Mouse (Mus musculus) lung, embryonic 15.5 days (tissue): ENCODE measurements around the gene Slc37a4. TPM values are rescaled to one million over a fixed set of nuclear protein-coding genes. Genes with fewer than 3 reads are reported as not detected.
"Not testable (repeated sequence)": the region's sequence is repeated elsewhere in the genome, so short reads cannot be mapped to it uniquely, and the experiment has no call there.

Experiments used
- ATAC-seq: fragments of 200-750 bp; cut with Nextera tagmentation; 2 replicates; pipeline ENCODE4 v1.8.0; 2017; ENCODE audit warnings: moderate number of reproducible peaks, borderline replicate concordance; ENCODE audit not compliant: low FRiP score, low TSS enrichment; ENCODE audit errors: extremely low read depth
- H3K27ac ChIP-seq: fragments of 300-500 bp; sonication (generic); 2 replicates; pipeline ENCODE4 v1.5.1; 2015; ENCODE audit warnings: moderate library complexity, mild to moderate bottlenecking, inconsistent platforms
- H3K27me3 ChIP-seq: fragments of 300-500 bp; sonication (generic); 2 replicates; pipeline ENCODE4 v1.6.1; 2015; ENCODE audit warnings: inconsistent platforms
- H3K36me3 ChIP-seq: fragments of 300-500 bp; sonication (generic); 2 replicates; pipeline ENCODE4 v1.6.1; 2015; ENCODE audit warnings: inconsistent platforms
- H3K4me1 ChIP-seq: fragments of 300-500 bp; sonication (generic); 2 replicates; pipeline ENCODE4 v1.6.1; 2015; ENCODE audit warnings: inconsistent platforms
- H3K4me2 ChIP-seq: fragments of 300-500 bp; sonication (generic); 2 replicates; pipeline ENCODE4 v1.6.1; 2015; ENCODE audit warnings: inconsistent platforms, mild to moderate bottlenecking, moderate library complexity
- H3K4me3 ChIP-seq: fragments of 300-500 bp; sonication (generic); 2 replicates; pipeline ENCODE4 v1.5.1; 2015; ENCODE audit warnings: mild to moderate bottlenecking, inconsistent platforms
- H3K9ac ChIP-seq: fragments of 300-500 bp; sonication (generic); 2 replicates; pipeline ENCODE4 v1.6.1; 2015; ENCODE audit warnings: inconsistent platforms
- H3K9me3 ChIP-seq: fragments of 300-500 bp; sonication (generic); 2 replicates; pipeline ENCODE4 v1.6.1; 2016; ENCODE audit warnings: inconsistent platforms
- WGBS: fragments of 180-500 bp; shearing (Covaris S2); methylation state at CpG from one replicate; pipeline ENCODE4 v1.1.7; 2015; 5-methylcytosine and 5-hydroxymethylcytosine counted together
- polyA plus RNA-seq: library from polyadenylated mRNA; unstranded; fragments of >200 nt; fragmentation: Nextera tagmentation; extraction: Ambion mirVana; gene quantifications from 2 replicates; pipeline ENCODE4 v1.2.1, GENCODE M21; 2015

Slc37a4 gene
- polyA plus RNA-seq, result 20.5 and 21.3 TPM in 2 replicates

DNA sequence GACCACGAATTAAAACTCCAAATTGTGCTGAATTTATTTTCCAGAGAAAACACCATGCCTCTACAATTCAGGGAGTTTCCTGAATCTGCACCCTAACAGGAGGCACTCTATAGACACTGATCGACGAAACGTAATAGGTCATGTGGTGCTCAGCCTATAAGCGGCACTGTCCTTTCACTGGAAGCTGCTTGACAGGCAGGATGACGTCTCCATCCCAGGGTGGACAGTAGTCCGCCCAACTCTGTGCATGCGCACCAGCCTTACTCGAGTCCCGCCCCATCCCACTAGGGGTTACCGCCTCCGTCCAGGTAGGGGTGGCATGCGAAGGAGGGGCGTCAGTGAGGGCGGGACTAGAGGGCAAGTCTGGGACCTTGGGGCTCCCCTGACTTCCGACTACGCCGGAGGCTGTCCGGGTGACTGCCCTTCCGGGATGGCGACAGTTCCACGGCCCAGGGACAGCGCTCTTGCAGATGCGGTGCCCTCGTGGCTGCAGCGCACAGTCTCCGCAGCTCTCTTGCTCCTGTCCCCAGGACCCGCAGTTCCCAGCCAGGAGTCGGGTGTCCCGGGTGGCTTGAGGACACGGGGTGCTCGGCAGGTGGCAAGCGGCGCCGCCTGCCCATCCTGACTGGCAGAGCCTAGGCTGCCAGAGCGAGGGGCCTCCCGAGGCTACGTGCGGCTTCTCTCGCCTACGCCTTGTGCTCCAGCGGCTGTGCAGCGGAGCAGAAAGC lies at the start of gene Slc37a4:
Gene Slc37a4 (plus strand): TSS at position 169 of the 728 bp plus-strand sequence.
- H3K9me3 ChIP-seq, result no peaks in the 10 kb centered on the region
- peaks cover 9% of the 10 kb centered on the region; the same call in 1 of the 2 replicates for H3K4me1 ChIP-seq
- peak within 1 kb of the TSS; percentile 57 for H3K4me3 ChIP-seq
- H3K9ac ChIP-seq, result peak within 1 kb of the TSS; percentile 65
- ATAC-seq, result peak; percentile 99
- H3K27ac ChIP-seq, result peak within 1 kb of the TSS; percentile 74
- H3K4me2 ChIP-seq, result peak within 1 kb of the TSS; percentile 85
- WGBS, result under 1% methylated on average over 43 of the region's 43 CpGs
- H3K27me3 ChIP-seq, result no peaks in the 10 kb centered on the region
- peaks cover 27% of the 10 kb centered on the region for H3K36me3 ChIP-seq

GRCm38 (mm10) chr9:44347166-44347565 lies 49.5 kb upstream of the Slc37a4 start:
- no peak overlapping the region for H3K9ac ChIP-seq
- H3K4me2 ChIP-seq, result no peak overlapping the region
- no peaks in the 10 kb centered on the region for H3K9me3 ChIP-seq
- no peak overlapping the region for H3K27ac ChIP-seq
- H3K4me3 ChIP-seq, result no peak overlapping the region
- peaks cover 16% of the 10 kb centered on the region for H3K4me1 ChIP-seq
- ATAC-seq, result no peak
- WGBS, result 90% methylated on average over 9 of the region's 9 CpGs
- H3K27me3 ChIP-seq, result no peaks in the 10 kb centered on the region
- H3K36me3 ChIP-seq, result peaks cover 58% of the 10 kb centered on the region

- Histone ChIP-seq H3K27ac (no peak overlapping the region), H3K4me2 (no peak overlapping the region), H3K4me3 (no peak overlapping the region), H3K4me1 (peaks cover 11% of the 10 kb centered on the region), H3K9ac (no peak overlapping the region), H3K27me3 (no peaks in the 10 kb centered on the region), H3K36me3 (peaks cover 63% of the 10 kb centered on the region), H3K9me3 (no peaks in the 10 kb centered on the region)
- ATAC-seq, result no peak
- WGBS, result 76% methylated on average over 4 of the region's 4 CpGs
These were observed 49.0 kb upstream of the Slc37a4 start for GRCm38 (mm10) chr9:44347621-44348020.

DNA sequence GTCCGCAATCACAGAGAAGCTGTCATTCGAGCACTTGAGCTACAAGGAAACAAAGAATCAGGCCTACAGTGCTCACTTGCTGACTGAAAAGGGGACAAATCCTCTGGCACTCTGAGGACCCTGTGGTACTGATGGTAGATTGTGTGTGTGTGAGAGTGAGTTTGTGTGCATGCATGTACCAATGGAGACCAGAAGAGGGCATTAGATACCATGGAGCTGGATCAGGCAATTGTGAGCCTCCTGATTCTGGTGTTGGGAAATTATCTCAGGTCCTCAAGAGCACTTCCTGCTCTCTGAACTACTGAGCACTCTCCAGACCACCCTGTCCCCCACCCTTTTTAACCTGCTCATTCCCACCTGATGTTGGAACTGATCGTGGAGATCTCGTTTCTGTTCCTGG lies 48.1 kb upstream of the Slc37a4 start:
- H3K36me3 ChIP-seq, result peaks cover 72% of the 10 kb centered on the region
- H3K4me3 ChIP-seq, result no peak overlapping the region
- no peak overlapping the region for H3K27ac ChIP-seq
- no peak overlapping the region for H3K4me2 ChIP-seq
- no peaks in the 10 kb centered on the region for H3K9me3 ChIP-seq
- no peak for ATAC-seq
- 95% methylated on average over 4 of the region's 4 CpGs for WGBS
- 0 out of 2 replicates have a peak, but pooled peaks cover 4% of the 10 kb centered on the region for H3K4me1 ChIP-seq
- no peaks in the 10 kb centered on the region for H3K27me3 ChIP-seq
- H3K9ac ChIP-seq, result no peak overlapping the region

GRCm38 (mm10) chr9:44351396-44351795 lies 45.3 kb upstream of the Slc37a4 start:
- Histone ChIP-seq H3K27ac (no peak overlapping the region), H3K4me3 (no peak overlapping the region), H3K9me3 (no peaks in the 10 kb centered on the region), H3K9ac (no peak overlapping the region), H3K27me3 (no peaks in the 10 kb centered on the region), H3K36me3 (peaks cover 93% of the 10 kb centered on the region), H3K4me2 (no peak overlapping the region), H3K4me1 (no peaks in the 10 kb centered on the region)
- 97% methylated on average over 4 of the region's 4 CpGs for WGBS
- no peak for ATAC-seq

DNA sequence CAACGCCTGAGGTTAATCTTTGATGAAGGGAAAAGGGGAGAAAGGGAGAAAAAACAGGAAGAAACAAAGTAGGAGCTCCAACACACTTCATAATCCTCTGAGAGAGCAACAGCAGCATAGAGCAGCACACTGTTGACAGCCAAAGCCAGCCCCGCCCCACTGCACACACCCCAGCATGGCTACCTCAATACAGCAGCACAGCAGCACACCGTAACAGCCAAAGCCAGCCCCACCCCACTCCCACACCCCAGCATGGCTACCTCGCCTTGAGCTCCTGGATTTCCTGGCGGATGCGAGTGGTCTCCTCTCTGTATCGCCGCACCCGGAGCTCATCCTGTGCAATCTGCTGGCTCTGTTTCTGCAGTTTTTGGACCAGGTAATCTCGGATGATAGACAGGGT lies 44.3 kb upstream of the Slc37a4 start:
- H3K4me2 ChIP-seq, result no peak overlapping the region
- H3K27ac ChIP-seq, result no peak overlapping the region
- 87% methylated on average over 10 of the region's 10 CpGs for WGBS
- H3K4me1 ChIP-seq, result no peaks in the 10 kb centered on the region
- no peaks in the 10 kb centered on the region for H3K27me3 ChIP-seq
- no peak for ATAC-seq
- no peak overlapping the region for H3K9ac ChIP-seq
- H3K9me3 ChIP-seq, result no peaks in the 10 kb centered on the region
- H3K36me3 ChIP-seq, result peaks cover 93% of the 10 kb centered on the region
- H3K4me3 ChIP-seq, result no peak overlapping the region

GRCm38 (mm10) chr9:44353142-44353541 lies 43.5 kb upstream of the Slc37a4 start:
- no peak overlapping the region for H3K27ac ChIP-seq
- H3K9me3 ChIP-seq, result no peaks in the 10 kb centered on the region
- WGBS, result 83% methylated on average over 6 of the region's 6 CpGs
- no peak overlapping the region for H3K4me3 ChIP-seq
- H3K36me3 ChIP-seq, result peaks cover 92% of the 10 kb centered on the region
- no peak overlapping the region for H3K9ac ChIP-seq
- H3K4me1 ChIP-seq, result no peaks in the 10 kb centered on the region
- no peaks in the 10 kb centered on the region for H3K27me3 ChIP-seq
- H3K4me2 ChIP-seq, result no peak overlapping the region
- ATAC-seq, result no peak

GRCm38 (mm10) chr9:44357207-44357606 lies 39.4 kb upstream of the Slc37a4 start:
- Histone ChIP-seq H3K27ac (no peak overlapping the region), H3K9ac (no peak overlapping the region), H3K4me1 (peaks cover 9% of the 10 kb centered on the region; the same call in 1 of the 2 replicates), H3K27me3 (no peaks in the 10 kb centered on the region), H3K9me3 (no peaks in the 10 kb centered on the region), H3K4me3 (no peak overlapping the region), H3K4me2 (no peak overlapping the region), H3K36me3 (peaks cover 69% of the 10 kb centered on the region)
- 63% methylated on average over 4 of the region's 4 CpGs for WGBS
- ATAC-seq, result no peak

GRCm38 (mm10) chr9:44361190-44361917 lies 35.3 kb upstream of the Slc37a4 start, which contains the start of gene Vps11:
Gene Vps11 (minus strand): TSS chr9:44361670.
- Histone ChIP-seq H3K36me3 (peaks cover 28% of the 10 kb centered on the region), H3K4me2 (peak within 1 kb of the TSS; percentile 76), H3K27me3 (no peaks in the 10 kb centered on the region), H3K27ac (peak within 1 kb of the TSS; percentile 48), H3K9ac (peak within 1 kb of the TSS; percentile 67), H3K4me3 (peak within 1 kb of the TSS; percentile 70), H3K4me1 (peaks cover 9% of the 10 kb centered on the region; the same call in 1 of the 2 replicates), H3K9me3 (no peaks in the 10 kb centered on the region)
- under 1% methylated on average over 44 of the region's 44 CpGs for WGBS
- peak; percentile 95 for ATAC-seq

GRCm38 (mm10) chr9:44361931-44362330 lies 34.7 kb upstream of the Slc37a4 start:
- H3K9ac ChIP-seq, result peak overlapping the region; percentile 67; the same call in 1 of the 2 replicates
- H3K4me3 ChIP-seq, result peak overlapping the region; percentile 70
- peak overlapping the region; percentile 76 for H3K4me2 ChIP-seq
- H3K27ac ChIP-seq, result peak overlapping the region; percentile 48; the same call in 1 of the 2 replicates
- H3K27me3 ChIP-seq, H3K4me1 ChIP-seq, H3K9me3 ChIP-seq: not testable (repeated sequence)
- peak; percentile 36 for ATAC-seq
- H3K36me3 ChIP-seq, result peaks cover 22% of the 10 kb centered on the region
- WGBS, result 42% methylated on average over 4 of the region's 4 CpGs

DNA sequence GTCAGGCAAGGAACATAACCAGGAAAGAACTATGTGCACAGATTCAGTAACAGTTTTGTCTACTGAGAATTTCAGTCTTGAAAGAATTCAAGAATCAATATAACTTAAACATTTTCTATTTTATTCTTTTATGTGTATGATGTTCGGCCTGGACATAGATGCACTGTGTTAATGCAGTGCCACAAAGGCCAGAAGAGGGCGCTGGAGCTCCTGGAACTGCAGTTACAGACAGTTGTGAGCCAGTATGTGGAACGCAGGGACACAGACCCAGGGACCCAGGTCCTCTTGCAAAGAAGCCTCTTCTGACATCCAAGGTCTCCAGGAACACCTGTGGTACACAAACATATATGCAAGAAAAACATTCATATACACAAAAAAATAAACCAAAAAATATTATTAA lies 32.2 kb upstream of the Slc37a4 start:
- Histone ChIP-seq H3K9me3 (no peaks in the 10 kb centered on the region), H3K9ac (no peak overlapping the region), H3K4me3 (no peak overlapping the region), H3K27me3 (no peaks in the 10 kb centered on the region), H3K4me1 (peaks cover 9% of the 10 kb centered on the region; the same call in 1 of the 2 replicates), H3K36me3 (peaks cover 3% of the 10 kb centered on the region; the same call in 1 of the 2 replicates), H3K4me2 (no peak overlapping the region), H3K27ac (no peak overlapping the region)
- 60% methylated on average over 3 of the region's 3 CpGs for WGBS
- no peak for ATAC-seq

DNA sequence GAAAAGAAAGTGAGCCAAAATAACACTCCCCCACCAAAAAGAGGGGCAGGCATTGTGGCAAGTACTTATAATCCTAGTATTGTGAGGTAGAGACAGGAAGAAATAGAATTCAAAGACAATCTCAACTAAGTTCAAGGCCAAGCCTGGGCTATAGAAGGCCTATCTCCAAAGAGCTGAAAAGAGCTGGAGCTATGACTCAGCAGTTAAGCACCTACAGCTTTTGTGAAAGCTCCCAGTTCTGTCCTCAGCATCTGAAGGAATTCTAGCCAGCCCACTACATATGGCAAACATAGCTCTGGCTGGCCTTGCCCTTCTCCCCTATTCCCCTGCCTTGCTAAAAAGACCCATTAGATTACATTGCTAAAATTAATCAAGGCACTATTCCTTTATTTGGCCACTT lies 23.3 kb upstream of the Slc37a4 start:
- H3K9me3 ChIP-seq, result no peaks in the 10 kb centered on the region
- no peak overlapping the region for H3K27ac ChIP-seq
- no peak for ATAC-seq
- no peaks in the 10 kb centered on the region for H3K36me3 ChIP-seq
- no peak overlapping the region for H3K4me3 ChIP-seq
- no peak overlapping the region for H3K9ac ChIP-seq
- H3K27me3 ChIP-seq, result no peaks in the 10 kb centered on the region
- H3K4me2 ChIP-seq, result no peak overlapping the region
- peaks cover 6% of the 10 kb centered on the region; the same call in 1 of the 2 replicates for H3K4me1 ChIP-seq
